19 mouse cellular contexts compared by ENCODE assay signal in genomic region chr1:105580909-105581308, GRCm38 (mm10).
DNase-seq lines count a peak whose midpoint lies in the region; ATAC-seq and TF ChIP-seq lines count a peak whose summit lies in the region.
"Had no signal": no experiment of that assay in that cellular context is flagged by ENCODE, and none has a peak within 500 bp of the region (broad histone marks: within the 10 kb centered on the region; RNA-seq: fewer than 3 reads in every experiment).

No protein-coding gene starts in this region.

- H3K4me3 ChIP-seq in forebrain, postnatal 0 days (ENCODE audit: low read depth, low read length) = no peak overlapping the region
- H3K4me3 ChIP-seq in forebrain, embryonic 10.5 days = no peak overlapping the region
- H3K4me3 ChIP-seq: embryonic facial prominence, embryonic 10.5 days; embryonic facial prominence, embryonic 12.5 days; forebrain, embryonic 12.5 days had no signal

- H3K36me3 ChIP-seq in forebrain, postnatal 0 days (ENCODE audit: insufficient read depth) = no peaks in the 10 kb centered on the region; the same call in 1 of the 2 replicates
- peaks cover 25% of the 10 kb centered on the region for H3K36me3 ChIP-seq in forebrain, embryonic 10.5 days (replicated peaks)
- H3K36me3 ChIP-seq: forebrain, embryonic 12.5 days had no signal

- H3K27me3 ChIP-seq in forebrain, postnatal 0 days (ENCODE audit: insufficient read depth, low read length) = no peaks in the 10 kb centered on the region
- H3K27me3 ChIP-seq in forebrain, embryonic 10.5 days (ENCODE audit: poor library complexity, severe bottlenecking) = no peaks in the 10 kb centered on the region
- H3K27me3 ChIP-seq: embryonic facial prominence, embryonic 12.5 days; forebrain, embryonic 12.5 days had no signal

- H3K9me3 ChIP-seq in forebrain, postnatal 0 days (ENCODE audit: low read length) = no peaks in the 10 kb centered on the region
- no peaks in the 10 kb centered on the region for H3K9me3 ChIP-seq in forebrain, embryonic 10.5 days
- H3K9me3 ChIP-seq: embryonic facial prominence, embryonic 10.5 days; embryonic facial prominence, embryonic 12.5 days; forebrain, embryonic 12.5 days had no signal

- H3K4me1 ChIP-seq in forebrain, postnatal 0 days (ENCODE audit: insufficient read depth) = no peaks in the 10 kb centered on the region
- no peaks in the 10 kb centered on the region for H3K4me1 ChIP-seq in forebrain, embryonic 10.5 days
- H3K4me1 ChIP-seq: embryonic facial prominence, embryonic 10.5 days; embryonic facial prominence, embryonic 12.5 days; forebrain, embryonic 12.5 days had no signal

- no peak overlapping the region for H3K4me2 ChIP-seq in forebrain, postnatal 0 days (ENCODE audit: low read depth)
- H3K4me2 ChIP-seq: embryonic facial prominence, embryonic 12.5 days; forebrain, embryonic 12.5 days had no signal

- no peak for DNase-seq in forebrain, postnatal 0 days
- DNase-seq in forebrain, embryonic 10.5 days (ENCODE audit: extremely low spot score, low spot score) = no peak
- peak; percentile 12 for DNase-seq in left cerebral cortex, adult 11 months (ENCODE audit: low spot score)
- no peak for DNase-seq in left cerebral cortex, adult 18-20 months (ENCODE audit: low spot score in 2 of 2)
- DNase-seq: adrenal gland, adult 2 months; adrenal gland, postnatal 10 days; adrenal gland, postnatal 25 days; B cell, adult 2 months; cerebellum, adult 11-12 months; cerebellum, adult 2 months; cerebellum, adult 9-10 months; cerebellum, postnatal 10 days; cerebellum, postnatal 25 days had no signal

- peak; percentile 36 for ATAC-seq in forebrain, postnatal 0 days
- ATAC-seq in CD4-positive, CD25-positive, alpha-beta regulatory T cell, adult 4 months = no peak
- ATAC-seq: forebrain, embryonic 14.5 days; forebrain, embryonic 16.5 days had no signal

- H3K27ac ChIP-seq in forebrain, postnatal 0 days (ENCODE audit: low read depth, low read length) = no peak overlapping the region
- no peak overlapping the region for H3K27ac ChIP-seq in forebrain, embryonic 10.5 days
- H3K27ac ChIP-seq: embryonic facial prominence, embryonic 10.5 days; embryonic facial prominence, embryonic 12.5 days; forebrain, embryonic 12.5 days had no signal

- TF ChIP-seq CTCF in forebrain, postnatal 0 days (IDR thresholded peaks at IDR 0.05; ENCODE audit: low read depth) = no peak

- WGBS in forebrain, postnatal 0 days = 73% methylated on average over 2 of the region's 2 CpGs
- WGBS in forebrain, embryonic 10.5 days = 81% methylated on average over 2 of the region's 2 CpGs

- H3K9ac ChIP-seq in forebrain, postnatal 0 days = no peak overlapping the region
- H3K9ac ChIP-seq: embryonic facial prominence, embryonic 12.5 days; forebrain, embryonic 12.5 days had no signal
